Mouse (Mus musculus) C2C12 (cell line): ENCODE data around the gene Atp2b2. TPM values are rescaled to one million over a fixed set of nuclear protein-coding genes. Genes with fewer than 3 reads are reported as not detected.
"Not testable (repeated sequence)": the region's sequence is repeated elsewhere in the genome, so short reads cannot be mapped to it uniquely, and the experiment has no call there.

Experiments used
- H3K27me3 ChIP-seq: one replicate; pipeline ENCODE4 v1.6.1; 2011; ENCODE audit not compliant: control insufficient read depth, insufficient read depth, insufficient read length
- H3K36me3 ChIP-seq: one replicate; pipeline ENCODE4 v1.6.1; 2011; ENCODE audit not compliant: control insufficient read depth, insufficient read depth
- H3K4me3 ChIP-seq: one replicate; pipeline ENCODE4 v1.5.1; 2011; ENCODE audit warnings: mild to moderate bottlenecking, control low read depth; ENCODE audit not compliant: poor library complexity, insufficient read depth, severe bottlenecking
- H3K79me2 ChIP-seq: one replicate; pipeline ENCODE4 v1.6.1; 2011; ENCODE audit not compliant: control insufficient read depth, insufficient read depth
- H3K79me3 ChIP-seq: one replicate; pipeline ENCODE4 v1.6.1; 2011; ENCODE audit warnings: low read depth, control low read depth
- H3ac ChIP-seq: one replicate; pipeline ENCODE3; 2011; ENCODE audit warnings: low read depth; ENCODE audit not compliant: control insufficient read depth, insufficient read length
- CEBPB ChIP-seq: IDR thresholded peaks from one replicate; pipeline ENCODE4 v1.6.1; 2011; ENCODE audit warnings: low read depth, mild to moderate bottlenecking, control low read depth, moderate library complexity
- CTCF ChIP-seq: IDR thresholded peaks from one replicate; pipeline ENCODE4 v1.5.1; 2011; ENCODE audit not compliant: control insufficient read depth, insufficient read depth, insufficient read length
- FOSL1 ChIP-seq: IDR thresholded peaks from one replicate; pipeline ENCODE4 v1.8.0; 2011; ENCODE audit warnings: mild to moderate bottlenecking, low read length; ENCODE audit not compliant: poor library complexity, insufficient read depth, severe bottlenecking
- MAX ChIP-seq: IDR thresholded peaks from one replicate; pipeline ENCODE4 v1.6.1; 2011; ENCODE audit warnings: mild to moderate bottlenecking, control low read depth
- MYOD1 ChIP-seq: IDR thresholded peaks from one replicate; pipeline ENCODE4 v1.6.1; 2011; ENCODE audit warnings: low read depth; ENCODE audit not compliant: control insufficient read depth, insufficient read length
- MYOG ChIP-seq: IDR thresholded peaks from one replicate; pipeline ENCODE4 v1.6.1; 2011; ENCODE audit not compliant: control insufficient read depth, insufficient read length; ENCODE audit errors: extremely low read depth
- USF1 ChIP-seq: IDR thresholded peaks from one replicate; pipeline ENCODE4 v1.6.1; 2011; ENCODE audit warnings: low read depth, mild to moderate bottlenecking, control low read depth, moderate library complexity
- polyA plus RNA-seq: library from polyadenylated mRNA; unstranded; fragments of >200 nt; fragmentation: generic; extraction: Trizol; gene quantifications from one replicate; pipeline ENCODE4 v1.2.1, GENCODE M21; 2012; ENCODE audit warnings: missing spikeins

The Atp2b2 gene
- polyA plus RNA-seq, 1 experiment = not detected

- H3K27me3 ChIP-seq = no peaks in the 10 kb centered on the region
- H3ac ChIP-seq = no peak overlapping the region
- H3K79me3 ChIP-seq = peaks cover 2% of the 10 kb centered on the region
- no peak for TF ChIP-seq USF1
- no peak for TF ChIP-seq MYOG
- TF ChIP-seq FOSL1 = no peak
- no peak for TF ChIP-seq MYOD1
- no peak for TF ChIP-seq CEBPB
- no peak for TF ChIP-seq CTCF
- no peak for TF ChIP-seq MAX
- H3K79me2 ChIP-seq = no peaks in the 10 kb centered on the region
- H3K4me3 ChIP-seq = no peak overlapping the region
- H3K36me3 ChIP-seq = peaks cover 61% of the 10 kb centered on the region
Observed at GRCm38 (mm10) chr6:113717541-113717940, 324.9 kb downstream of the Atp2b2 start.

GRCm38 (mm10) chr6:113714797-113715196, 327.6 kb downstream of the Atp2b2 start:
- Histone ChIP-seq H3K79me3 (peaks cover 2% of the 10 kb centered on the region), H3K36me3 (peaks cover 81% of the 10 kb centered on the region), H3K27me3 (no peaks in the 10 kb centered on the region), H3K4me3 (no peak overlapping the region), H3ac (no peak overlapping the region), H3K79me2 (no peaks in the 10 kb centered on the region)
- TF ChIP-seq MYOD1 (no peak), USF1 (no peak), FOSL1 (no peak), CTCF (no peak), CEBPB (no peak), MYOG (no peak), MAX (no peak)

GRCm38 (mm10) chr6:113714276-113714675, 328.1 kb downstream of the Atp2b2 start:
- no peak overlapping the region for H3K4me3 ChIP-seq
- peaks cover 84% of the 10 kb centered on the region for H3K36me3 ChIP-seq
- no peak overlapping the region for H3ac ChIP-seq
- TF ChIP-seq MYOG (no peak), MYOD1 (no peak), USF1 (no peak), MAX (no peak), FOSL1 (no peak), CTCF (no peak), CEBPB (no peak)
- H3K79me3 ChIP-seq = peaks cover 2% of the 10 kb centered on the region
- no peaks in the 10 kb centered on the region for H3K79me2 ChIP-seq
- H3K27me3 ChIP-seq = no peaks in the 10 kb centered on the region

GRCm38 (mm10) chr6:113713389-113713788, 329.0 kb downstream of the Atp2b2 start:
- H3K27me3 ChIP-seq, H3K79me3 ChIP-seq, H3K4me3 ChIP-seq, H3K79me2 ChIP-seq, H3ac ChIP-seq: not testable (repeated sequence)
- peaks cover 87% of the 10 kb centered on the region for H3K36me3 ChIP-seq

GRCm38 (mm10) chr6:113712718-113713117, 329.7 kb downstream of the Atp2b2 start:
- Histone ChIP-seq H3K4me3 (no peak overlapping the region), H3ac (no peak overlapping the region), H3K36me3 (peaks cover 92% of the 10 kb centered on the region), H3K79me2 (no peaks in the 10 kb centered on the region), H3K79me3 (peaks cover 2% of the 10 kb centered on the region), H3K27me3 (no peaks in the 10 kb centered on the region)
- TF ChIP-seq USF1 (no peak), MYOG (no peak), FOSL1 (no peak), CEBPB (no peak), MYOD1 (no peak), MAX (no peak), CTCF (no peak)

- Histone ChIP-seq H3K36me3 (peaks cover 37% of the 10 kb centered on the region), H3K4me3 (peak overlapping the region; percentile 85)
- no peak for TF ChIP-seq CEBPB
- no peak for TF ChIP-seq CTCF
- no peak for TF ChIP-seq MAX
Observed at GRCm38 (mm10) chr6:113697222-113698205, 344.9 kb downstream of the Atp2b2 start.

More at GRCm38 (mm10) chr6:113697222-113698205, 344.9 kb downstream of the Atp2b2 start:
- H3K27me3 ChIP-seq = no peaks in the 10 kb centered on the region
- H3K79me2 ChIP-seq = peaks cover 82% of the 10 kb centered on the region
- peak overlapping the region; percentile 82 for H3ac ChIP-seq
- peaks cover 59% of the 10 kb centered on the region for H3K79me3 ChIP-seq
